Mouse (Mus musculus) CD4-positive, CD25-positive, alpha-beta regulatory T cell, adult 4 months (primary cell): Measurements from ENCODE around the gene Rab31. TPM values are rescaled to one million over a fixed set of nuclear protein-coding genes. Genes with fewer than 3 reads are reported as not detected.
"Not testable (repeated sequence)": the region's sequence is repeated elsewhere in the genome, so short reads cannot be mapped to it uniquely, and the experiment has no call there.

ENCODE experiments used
- ATAC-seq: one replicate; pipeline ENCODE4 v1.8.0; 2017
- polyA plus RNA-seq, 2 experiments: library from polyadenylated mRNA; unstranded; fragments of 100-300 nt; shearing (Covaris generic); gene quantifications; one replicate each; pipeline ENCODE4 v1.2.1; 2017

Rab31 gene
- polyA plus RNA-seq, 2 experiments from 2014 or later = 3.3 to 4.2 TPM

GRCm38 (mm10) chr17:65662662-65663061 is 109.9 kb downstream of the Rab31 start:
- no peak for ATAC-seq

- no peak for ATAC-seq
Observed at GRCm38 (mm10) chr17:65658416-65658815, 114.1 kb downstream of the Rab31 start.

- ATAC-seq = no peak
Observed at GRCm38 (mm10) chr17:65657958-65658357, 114.6 kb downstream of the Rab31 start.

GRCm38 (mm10) chr17:65656731-65657130 is 115.8 kb downstream of the Rab31 start:
- no peak for ATAC-seq

- ATAC-seq = no peak
Observed at GRCm38 (mm10) chr17:65656076-65656475, 116.5 kb downstream of the Rab31 start.

GRCm38 (mm10) chr17:65655608-65656007 is 116.9 kb downstream of the Rab31 start:
- ATAC-seq = no peak

GRCm38 (mm10) chr17:65650598-65650997 is 122.0 kb downstream of the Rab31 start:
- ATAC-seq = no peak

GRCm38 (mm10) chr17:65649175-65649493 is 123.4 kb downstream of the Rab31 start:
- ATAC-seq = no peak

- no peak for ATAC-seq
Observed at GRCm38 (mm10) chr17:65648371-65649174, 124.0 kb downstream of the Rab31 start.

- no peak for ATAC-seq
Observed at GRCm38 (mm10) chr17:65647961-65648360, 124.6 kb downstream of the Rab31 start.

- no peak for ATAC-seq
Observed at GRCm38 (mm10) chr17:65647226-65647625, 125.3 kb downstream of the Rab31 start.

- no peak for ATAC-seq
Observed at GRCm38 (mm10) chr17:65643579-65643978, 129.0 kb downstream of the Rab31 start.

GRCm38 (mm10) chr17:65643051-65643521 is 129.5 kb downstream of the Rab31 start:
- ATAC-seq = no peak

- ATAC-seq = no peak
Observed at GRCm38 (mm10) chr17:65642578-65642991, 130.0 kb downstream of the Rab31 start.

- ATAC-seq = no peak
Observed at GRCm38 (mm10) chr17:65641734-65642218, 130.8 kb downstream of the Rab31 start, which contains the start of gene Txndc2. Txndc2 (minus strand) TSS chr17:65642168.

- no peak for ATAC-seq
Observed at GRCm38 (mm10) chr17:65639144-65639543, 133.4 kb downstream of the Rab31 start.

- ATAC-seq = no peak
Observed at GRCm38 (mm10) chr17:65635715-65636360, 136.7 kb downstream of the Rab31 start.

- no peak for ATAC-seq
Observed at GRCm38 (mm10) chr17:65629943-65630342, 142.6 kb downstream of the Rab31 start.

GRCm38 (mm10) chr17:65628823-65629532 is 143.6 kb downstream of the Rab31 start:
- not testable (repeated sequence) for ATAC-seq

GRCm38 (mm10) chr17:65626301-65626700 is 146.3 kb downstream of the Rab31 start:
- ATAC-seq = no peak

GRCm38 (mm10) chr17:65625563-65625962 is 147.0 kb downstream of the Rab31 start:
- ATAC-seq = no peak

- no peak for ATAC-seq
Observed at GRCm38 (mm10) chr17:65623130-65623529, 149.4 kb downstream of the Rab31 start.

- ATAC-seq = no peak
Observed at GRCm38 (mm10) chr17:65618431-65618830, 154.1 kb downstream of the Rab31 start.
